Mouse (Mus musculus) ES-E14 (cell line): Measurements from ENCODE around the gene Cux1. TPM values are rescaled to one million over a fixed set of nuclear protein-coding genes. Genes with fewer than 3 reads are reported as not detected.

Experiments used
- DNase-seq: peaks from one replicate; pipeline ENCODE4 v3.0.0-alpha.2; 2013; ENCODE audit warnings: low read depth, low spot score
- H3K27ac ChIP-seq: 2 replicates; pipeline ENCODE4 v1.5.1; 2012; ENCODE audit warnings: low read depth, mild to moderate bottlenecking, low read length, moderate library complexity, mixed read lengths; ENCODE audit not compliant: poor library complexity, insufficient read depth, severe bottlenecking
- H3K36me3 ChIP-seq: 2 replicates; pipeline ENCODE4 v1.6.1; 2012; ENCODE audit warnings: mild to moderate bottlenecking, low read length, moderate library complexity, mixed read lengths; ENCODE audit not compliant: control insufficient read depth, poor library complexity, insufficient read depth, severe bottlenecking
- H3K4me1 ChIP-seq, 2 experiments: fragments of 150-350 bp in 1 of 2; sonication (generic) in 1 of 2; 2 replicates each; pipeline ENCODE4 v1.6.1; 2012; ENCODE audit warnings: low read length in 2 of 2, mild to moderate bottlenecking in 1 of 2, mixed read lengths in 1 of 2; ENCODE audit not compliant: control insufficient read depth in 2 of 2, insufficient read depth in 2 of 2, poor library complexity in 1 of 2
- H3K4me3 ChIP-seq, 2 experiments: fragments of 150-350 bp in 1 of 2; sonication (generic) in 1 of 2; 2 replicates each; pipeline ENCODE4 v1.5.1; 2012; ENCODE audit warnings: low read length in 2 of 2, low read depth in 1 of 2, mild to moderate bottlenecking in 1 of 2, mixed read lengths in 1 of 2; ENCODE audit not compliant: insufficient read depth in 1 of 2, poor library complexity in 1 of 2, severe bottlenecking in 1 of 2
- H3K9ac ChIP-seq: 2 replicates; pipeline ENCODE4 v1.6.1; 2012; ENCODE audit warnings: low read depth, mild to moderate bottlenecking, low read length, mixed read lengths; ENCODE audit not compliant: poor library complexity, insufficient read depth, severe bottlenecking
- H3K9me3 ChIP-seq: fragments of 150-350 bp; sonication (generic); 2 replicates; pipeline ENCODE4 v1.6.1; 2012; ENCODE audit warnings: low read depth, mild to moderate bottlenecking, low read length; ENCODE audit not compliant: control insufficient read depth, insufficient read depth
- CHD2 ChIP-seq: IDR thresholded peaks from 2 replicates; pipeline ENCODE4 v1.6.1; 2014; ENCODE audit warnings: mild to moderate bottlenecking, low read depth, low read length, inconsistent platforms
- HCFC1 ChIP-seq: IDR thresholded peaks from 2 replicates; pipeline ENCODE4 v1.6.1; 2012; ENCODE audit warnings: low read length, inconsistent platforms, borderline replicate concordance; ENCODE audit not compliant: insufficient read depth
- MAFK ChIP-seq: IDR thresholded peaks from 2 replicates; pipeline ENCODE4 v1.6.1; 2014; ENCODE audit warnings: mild to moderate bottlenecking, low read depth, low read length, inconsistent platforms; ENCODE audit not compliant: insufficient read depth
- ZC3H11A ChIP-seq: IDR thresholded peaks from 2 replicates; pipeline ENCODE4 v1.6.1; 2012; ENCODE audit warnings: low read depth, mild to moderate bottlenecking, inconsistent platforms, low read length, borderline replicate concordance
- ZNF384 ChIP-seq: IDR thresholded peaks from 2 replicates; pipeline ENCODE4 v1.6.1; 2012; ENCODE audit warnings: low read depth, low read length, inconsistent platforms
- in situ Hi-C, 2 experiments: fragments of 600-800 bp; cut with MboI; formaldehyde crosslinking; loops; one replicate each; pipeline ENCODE4 v1.15.1; 2025; ENCODE audit warnings: low sequenced_read_pairs in 2 of 2, inconsistent platforms in 1 of 2; ENCODE audit not compliant: unreplicated experiment in 2 of 2
- total RNA-seq: library from RNA; depleted of rRNA; stranded (reverse); fragments of 300-350 nt; gene quantifications from 2 replicates; pipeline ENCODE4 v1.2.3, GENCODE M21; 2012

The Cux1 gene
- total RNA-seq, 1 experiment: 23.6 TPM

GRCm38 (mm10) chr5:136485397-136485796, 81.9 kb downstream of the Cux1 start:
- in situ Hi-C loops: no loop called here
- H3K36me3 ChIP-seq: peaks cover 6% of the 10 kb centered on the region; the same call in 1 of the 2 replicates

DNA sequence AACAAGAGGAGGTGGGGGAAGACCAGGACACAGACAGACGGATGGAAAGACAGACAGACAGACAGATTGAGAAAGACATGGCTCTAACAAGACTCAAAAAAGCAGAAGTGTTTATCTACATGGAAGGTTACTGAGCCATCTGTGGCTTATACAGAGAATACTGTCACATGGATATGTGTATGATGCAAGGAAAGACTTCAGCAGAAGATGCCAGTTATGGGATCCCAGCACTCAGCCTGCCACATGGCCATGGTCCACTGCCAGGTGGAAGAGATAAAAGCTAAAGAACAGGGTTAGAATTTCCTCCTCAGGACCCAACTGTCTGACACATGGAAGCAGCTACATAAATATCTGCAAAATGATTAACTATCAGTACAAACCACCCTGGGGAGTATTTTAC, 84.9 kb downstream of the Cux1 start:
- in situ Hi-C loops: no loop called here

More at GRCm38 (mm10) chr5:136485397-136485796, 81.9 kb downstream of the Cux1 start:
- H3K9ac ChIP-seq: no peak overlapping the region
- H3K4me3 ChIP-seq: no peak overlapping the region
- no peaks in the 10 kb centered on the region for H3K9me3 ChIP-seq
- H3K27ac ChIP-seq: no peak overlapping the region
- no peak for DNase-seq
- TF ChIP-seq MAFK: no peak
- TF ChIP-seq CHD2: no peak
- TF ChIP-seq HCFC1: no peak
- TF ChIP-seq ZNF384: no peak
- no peak for TF ChIP-seq ZC3H11A
- H3K4me1 ChIP-seq: no peaks in the 10 kb centered on the region

DNA sequence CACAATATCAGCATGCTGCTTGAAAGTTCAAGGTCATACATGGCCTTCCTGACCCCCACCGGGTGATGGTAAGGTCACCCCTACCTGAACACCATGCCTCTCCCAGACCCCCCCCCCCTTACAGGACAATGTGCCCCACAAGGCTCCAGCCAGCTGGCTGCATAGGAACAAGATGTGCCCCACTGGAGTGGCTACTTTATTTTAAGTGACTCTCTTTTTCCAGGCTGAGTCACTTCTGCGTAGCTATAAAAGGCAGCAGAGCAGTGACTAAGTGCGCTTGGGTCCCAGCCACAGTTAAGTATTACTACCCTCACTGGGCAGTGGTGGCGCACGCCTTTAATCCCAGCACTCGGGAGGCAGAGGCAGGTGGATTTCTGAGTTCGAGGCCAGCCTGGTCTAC, 86.7 kb downstream of the Cux1 start:
- no peak overlapping the region for H3K27ac ChIP-seq

More for the DNA sequence above, 84.9 kb downstream of the Cux1 start:
- DNase-seq: no peak
- peaks cover 6% of the 10 kb centered on the region; the same call in 1 of the 2 replicates for H3K36me3 ChIP-seq
- H3K4me1 ChIP-seq: no peaks in the 10 kb centered on the region
- TF ChIP-seq MAFK (no peak), ZC3H11A (no peak), ZNF384 (no peak), CHD2 (no peak), HCFC1 (no peak)
- no peak overlapping the region for H3K27ac ChIP-seq
- H3K4me3 ChIP-seq: no peak overlapping the region
- no peaks in the 10 kb centered on the region for H3K9me3 ChIP-seq
- H3K9ac ChIP-seq: no peak overlapping the region

DNA sequence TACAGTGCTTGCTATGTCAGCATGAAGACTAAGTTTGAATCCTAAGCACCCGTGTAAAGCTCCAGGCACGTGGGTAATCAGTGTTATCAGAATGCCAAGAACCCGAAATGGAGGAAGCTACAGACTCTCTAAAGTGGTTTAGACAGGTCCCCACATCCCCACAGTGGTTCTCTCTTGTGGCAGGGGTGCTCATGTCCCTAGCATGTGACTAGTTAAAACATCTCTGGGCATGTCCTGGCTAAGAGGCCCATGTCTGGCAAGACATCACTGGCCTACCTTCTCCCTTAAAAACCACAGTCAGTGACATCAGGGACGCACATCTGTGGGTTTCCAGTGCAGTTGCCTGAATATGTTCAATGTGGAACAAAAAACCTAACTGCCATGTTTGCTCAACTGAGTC, 87.5 kb downstream of the Cux1 start:
- in situ Hi-C loops: no loop called here
- no peak overlapping the region for H3K27ac ChIP-seq
- no peak for TF ChIP-seq ZNF384
- no peak for TF ChIP-seq HCFC1
- TF ChIP-seq CHD2: no peak
- TF ChIP-seq ZC3H11A: no peak
- TF ChIP-seq MAFK: no peak
- DNase-seq: no peak
- no peaks in the 10 kb centered on the region for H3K9me3 ChIP-seq
- H3K4me3 ChIP-seq: no peak overlapping the region
- peaks cover 6% of the 10 kb centered on the region; the same call in 1 of the 2 replicates for H3K36me3 ChIP-seq
- H3K4me1 ChIP-seq: no peaks in the 10 kb centered on the region
- no peak overlapping the region for H3K9ac ChIP-seq

More for the DNA sequence above, 86.7 kb downstream of the Cux1 start:
- DNase-seq: no peak
- Histone ChIP-seq H3K4me1 (no peaks in the 10 kb centered on the region), H3K36me3 (peaks cover 6% of the 10 kb centered on the region; the same call in 1 of the 2 replicates), H3K9me3 (no peaks in the 10 kb centered on the region), H3K9ac (no peak overlapping the region), H3K4me3 (no peak overlapping the region)
- TF ChIP-seq ZC3H11A (no peak), HCFC1 (no peak), CHD2 (no peak), MAFK (no peak), ZNF384 (no peak)
- in situ Hi-C loops: no loop called here

DNA sequence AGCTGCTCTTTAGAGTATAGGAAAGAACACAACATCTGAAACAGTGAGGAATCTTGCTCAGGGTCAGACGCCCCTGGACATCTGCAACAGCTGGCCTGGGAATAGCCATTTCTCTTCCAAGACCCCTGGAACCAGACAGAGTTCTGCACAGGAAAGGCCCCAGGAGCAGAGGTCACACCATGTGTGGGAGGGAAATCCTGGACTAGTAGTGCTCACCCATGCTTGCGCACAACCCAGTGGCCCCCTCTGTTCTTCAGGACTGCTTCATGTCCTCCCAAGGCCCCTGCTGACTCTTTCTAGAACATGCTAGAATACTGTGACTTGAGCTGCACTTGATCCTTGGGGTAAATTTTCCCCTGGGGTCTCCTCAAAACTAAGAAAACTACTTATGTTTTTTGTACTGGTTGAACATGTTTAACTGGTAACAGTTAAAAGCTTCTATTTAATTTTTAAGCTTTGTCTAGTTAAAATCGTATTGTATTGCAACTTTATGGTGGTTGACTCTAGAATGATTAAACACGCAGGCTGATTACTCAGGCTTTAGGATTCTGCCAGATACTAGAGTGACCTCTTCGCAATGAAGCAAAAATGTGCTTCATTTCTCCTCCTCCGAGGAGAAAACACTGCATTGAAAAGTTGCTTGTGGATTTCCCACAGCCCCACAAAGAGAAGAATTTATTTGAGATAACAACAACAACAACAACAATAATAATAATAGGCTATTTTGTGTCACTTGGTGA, 88.1 kb downstream of the Cux1 start:
- peaks cover 2% of the 10 kb centered on the region; the same call in 1 of the 2 replicates for H3K36me3 ChIP-seq
- no peak overlapping the region for H3K27ac ChIP-seq

More for the DNA sequence above, 88.1 kb downstream of the Cux1 start:
- in situ Hi-C loops: no loop called here
- H3K4me3 ChIP-seq: no peak overlapping the region
- H3K4me1 ChIP-seq: no peaks in the 10 kb centered on the region
- TF ChIP-seq ZC3H11A (no peak), MAFK (no peak), HCFC1 (no peak), CHD2 (no peak), ZNF384 (no peak)
- no peak for DNase-seq
- no peaks in the 10 kb centered on the region for H3K9me3 ChIP-seq
- H3K9ac ChIP-seq: no peak overlapping the region
